Mouse (Mus musculus): ENCODE measurements at regions not wholly inside any gene's neighbourhood (a gene's known extent, or its start where the extent isn't known, plus 50 kb on each side); places are given as distances from the start of the nearest gene placed in this dataset.

DNA sequence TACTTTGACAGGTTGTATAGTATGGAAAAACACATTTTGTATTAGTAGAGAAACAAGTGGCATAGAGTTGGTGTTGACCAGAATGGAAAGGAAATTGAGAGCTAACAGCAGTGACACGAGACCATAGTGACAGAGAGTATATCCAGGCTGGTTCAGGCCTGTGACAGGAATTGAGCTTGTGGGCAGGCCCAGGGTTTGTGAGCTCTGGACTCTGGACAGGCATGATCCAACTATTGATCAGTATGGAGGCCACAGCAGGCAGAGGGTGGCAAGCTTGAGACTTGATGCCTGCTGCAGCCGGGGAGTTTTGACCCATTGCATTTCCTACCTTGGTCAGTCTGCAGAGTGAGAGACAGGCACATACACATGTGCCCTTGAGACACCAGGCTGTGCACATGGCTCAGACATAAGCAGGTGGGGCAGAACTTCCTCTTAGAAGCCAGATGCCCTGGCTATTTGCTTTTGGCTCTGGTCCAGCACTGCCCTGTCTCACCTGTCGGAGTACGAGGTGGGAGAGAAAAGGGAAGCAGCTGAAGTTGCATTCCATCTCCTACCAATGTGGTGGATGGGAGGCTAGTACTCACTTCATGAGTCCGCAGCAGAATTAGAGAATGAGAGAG, 1006.2 kb upstream of the Cdh20 start:
- no peak for DNase-seq

DNA sequence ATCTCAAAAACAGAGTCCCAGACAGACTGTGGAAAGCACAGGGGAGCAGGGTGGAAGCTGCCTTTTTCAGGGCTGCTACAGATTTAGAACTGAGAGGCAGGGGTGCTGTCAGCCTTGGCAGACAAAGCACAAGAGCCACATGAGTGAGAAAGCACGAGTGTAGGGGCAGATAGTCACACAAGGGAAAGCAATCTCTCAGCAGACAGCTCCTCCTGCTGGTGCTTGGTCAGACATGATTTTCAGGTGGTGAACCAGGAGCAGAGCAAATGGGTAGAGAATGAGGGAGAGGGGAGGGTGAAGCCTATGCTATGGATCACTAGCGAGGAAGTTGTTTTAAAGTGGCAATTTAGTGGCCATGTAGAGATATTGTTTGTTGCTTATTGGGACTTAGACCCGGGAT, 1005.6 kb upstream of the Cdh20 start:
- DNase-seq = no peak

DNA sequence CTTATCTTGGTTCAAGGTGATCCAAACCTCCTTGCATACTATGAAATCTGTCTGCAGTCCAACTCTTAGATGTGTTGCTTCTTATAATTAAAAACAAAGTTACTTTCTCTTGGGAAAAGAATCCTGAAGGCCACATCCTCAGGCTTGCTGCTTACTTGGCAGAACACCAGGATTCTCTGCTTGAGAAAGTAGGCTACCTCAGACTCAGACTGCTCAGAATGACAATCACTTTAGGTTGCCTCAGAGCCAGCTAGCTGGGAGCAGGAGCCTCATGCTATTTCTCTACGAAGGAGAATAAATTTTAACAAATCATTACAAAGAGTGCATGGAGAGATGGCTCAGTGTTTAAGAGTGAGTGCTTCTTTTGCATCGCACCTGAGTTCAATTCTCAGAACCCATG, 1001.0 kb upstream of the Cdh20 start:
- DNase-seq = no peak

DNA sequence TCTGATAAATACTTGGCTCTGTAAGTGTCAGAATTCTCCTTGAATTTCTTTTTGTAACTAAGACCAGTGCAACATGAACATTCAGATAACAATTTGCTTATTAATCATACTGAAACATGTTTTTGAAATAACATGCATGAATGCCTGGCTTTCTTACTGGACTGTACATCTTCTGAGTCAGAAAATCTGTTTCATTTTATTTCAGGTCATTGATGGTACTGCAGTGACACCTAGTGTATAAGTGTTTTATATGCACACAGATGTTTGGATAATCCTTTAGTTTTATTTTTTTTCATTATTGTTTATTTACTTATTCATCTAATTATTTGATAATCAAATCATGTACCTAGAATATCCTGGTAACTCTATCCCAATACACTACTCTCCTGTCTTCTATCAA, 983.6 kb upstream of the Cdh20 start:
- peak; percentile 24 for DNase-seq

DNA sequence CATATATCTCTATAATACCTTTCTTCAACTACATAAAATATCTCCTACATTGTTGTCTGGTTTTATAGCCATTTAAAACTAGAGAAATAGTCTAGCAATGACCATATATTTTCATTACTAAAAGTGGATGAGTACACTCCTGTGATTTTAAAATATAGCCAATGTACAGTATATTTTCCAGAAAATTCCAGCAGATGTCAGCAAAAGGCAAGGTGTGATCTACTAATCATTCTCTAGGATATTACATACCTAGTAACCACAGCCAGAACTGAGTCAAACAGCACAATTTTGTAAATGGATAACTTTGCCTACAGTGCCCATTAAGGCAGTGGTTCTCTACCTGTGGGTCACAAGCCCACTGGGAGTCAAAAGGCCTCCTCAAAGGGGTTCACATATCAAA, 972.0 kb upstream of the Cdh20 start:
- DNase-seq = no peak

DNA sequence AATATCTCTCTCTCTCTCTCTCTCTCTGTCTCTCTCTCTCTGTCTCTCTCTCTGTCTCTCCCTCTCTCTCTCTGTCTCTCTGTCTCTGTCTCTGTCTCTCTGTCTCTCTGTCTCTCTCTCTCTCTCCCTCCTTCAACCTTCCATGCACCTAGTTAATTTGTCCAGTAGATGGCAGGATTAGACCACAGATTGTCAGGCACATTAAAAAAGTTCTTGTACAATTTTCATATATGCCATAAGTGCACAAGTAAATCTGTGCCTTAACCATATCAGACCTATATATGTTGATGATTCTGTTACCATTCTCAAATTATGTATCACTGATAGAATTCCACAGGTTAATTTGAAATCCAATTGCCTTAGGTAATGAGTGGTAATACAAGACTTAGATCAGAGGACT, 969.0 kb upstream of the Cdh20 start:
- peak; percentile 76 for DNase-seq

DNA sequence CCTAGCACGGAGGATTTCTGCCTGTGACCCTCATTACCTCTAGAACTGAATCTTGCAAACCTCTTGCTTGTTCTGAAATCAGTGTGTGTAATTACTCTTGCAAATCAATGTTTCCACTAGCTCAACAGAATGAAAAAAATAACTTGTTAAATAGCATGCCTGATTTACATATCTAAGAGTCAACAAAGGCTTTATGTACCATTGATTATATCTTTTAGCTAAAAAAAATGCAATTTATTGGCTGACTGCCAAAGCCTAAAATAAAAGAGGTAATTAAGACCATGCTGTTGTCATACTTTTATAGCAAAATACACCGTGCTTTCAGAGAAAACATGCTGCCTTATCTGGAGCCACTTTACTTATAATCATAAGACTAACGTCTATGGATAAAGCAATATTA, 950.4 kb upstream of the Cdh20 start:
- DNase-seq = no peak
